Mouse (Mus musculus) cerebellum, adult 9-11 months (tissue): ENCODE data around the gene Slc1a2.

Source experiments
- DNase-seq: peaks from one replicate; pipeline ENCODE4 v3.0.0; 2022

Gene Slc1a2

DNA sequence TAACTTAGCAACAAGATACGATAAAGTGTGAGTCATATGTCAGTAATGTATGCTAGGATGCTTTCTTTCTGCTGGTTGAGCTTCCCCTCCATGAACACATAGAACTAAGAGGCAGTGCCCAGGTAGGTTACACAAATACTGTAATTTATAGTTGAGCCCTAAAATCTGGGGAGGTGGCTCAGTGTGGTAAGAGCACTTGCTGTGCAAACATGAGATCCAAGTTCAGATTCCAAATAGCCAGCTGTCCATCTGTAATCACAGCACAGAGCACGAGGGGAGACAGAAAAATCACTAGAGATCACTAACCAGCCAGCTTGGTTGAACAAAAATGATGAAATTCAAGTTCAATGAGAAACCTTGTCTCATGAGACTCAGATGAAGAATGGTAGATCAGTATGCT is 63.4 kb downstream of the Slc1a2 start:
- no peak for DNase-seq

- DNase-seq: no peak
These were observed 66.6 kb downstream of the Slc1a2 start for GRCm38 (mm10) chr2:102725054-102725453.

GRCm38 (mm10) chr2:102730386-102730785 is 71.9 kb downstream of the Slc1a2 start:
- DNase-seq: no peak

GRCm38 (mm10) chr2:102730788-102731187 is 72.3 kb downstream of the Slc1a2 start:
- DNase-seq: no peak

GRCm38 (mm10) chr2:102733128-102733527 is 74.7 kb downstream of the Slc1a2 start:
- DNase-seq: no peak

GRCm38 (mm10) chr2:102734055-102734454 is 75.6 kb downstream of the Slc1a2 start:
- DNase-seq: no peak

- no peak for DNase-seq
These were observed 76.6 kb downstream of the Slc1a2 start for GRCm38 (mm10) chr2:102735031-102735430.

GRCm38 (mm10) chr2:102735811-102736210 is 77.4 kb downstream of the Slc1a2 start:
- peak; percentile 31 for DNase-seq

DNA sequence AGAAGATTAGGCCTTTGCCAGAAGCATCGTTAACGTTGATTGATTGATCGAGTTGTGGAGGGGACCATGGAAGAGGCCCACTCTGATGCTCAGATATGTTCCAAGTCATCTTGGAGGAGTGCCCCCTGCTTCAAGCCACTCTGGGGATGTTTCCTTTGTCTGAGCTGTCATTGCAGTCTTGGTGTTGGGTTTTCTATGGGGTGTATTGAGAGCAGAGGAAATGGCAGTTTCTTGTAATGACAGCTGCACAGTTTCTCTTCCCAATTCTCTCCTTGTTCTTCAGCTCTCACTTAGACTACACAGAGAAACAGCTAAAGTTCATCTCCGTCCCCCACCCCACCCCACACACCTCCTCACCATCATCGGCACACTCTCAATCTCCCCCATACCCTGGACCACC is 78.0 kb downstream of the Slc1a2 start:
- no peak for DNase-seq

DNA sequence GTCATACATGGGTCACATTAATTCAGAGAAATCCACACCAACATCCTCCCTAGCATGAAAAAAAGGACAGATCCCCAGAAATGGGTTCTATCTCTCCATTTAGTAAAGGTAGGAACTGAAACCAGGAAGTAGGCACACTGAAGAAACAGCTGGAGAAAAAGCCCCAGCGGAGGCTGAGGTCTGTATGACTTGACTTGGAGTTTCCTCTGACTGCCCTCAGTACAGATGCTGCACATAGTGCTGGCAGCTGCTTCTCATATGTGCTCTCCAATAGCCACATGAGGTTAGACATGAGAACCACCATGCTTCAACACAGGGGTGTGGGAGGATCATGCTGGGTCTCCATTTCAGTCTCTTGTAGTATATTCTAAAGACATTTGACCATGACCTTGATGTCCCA is 80.4 kb downstream of the Slc1a2 start:
- no peak for DNase-seq

DNA sequence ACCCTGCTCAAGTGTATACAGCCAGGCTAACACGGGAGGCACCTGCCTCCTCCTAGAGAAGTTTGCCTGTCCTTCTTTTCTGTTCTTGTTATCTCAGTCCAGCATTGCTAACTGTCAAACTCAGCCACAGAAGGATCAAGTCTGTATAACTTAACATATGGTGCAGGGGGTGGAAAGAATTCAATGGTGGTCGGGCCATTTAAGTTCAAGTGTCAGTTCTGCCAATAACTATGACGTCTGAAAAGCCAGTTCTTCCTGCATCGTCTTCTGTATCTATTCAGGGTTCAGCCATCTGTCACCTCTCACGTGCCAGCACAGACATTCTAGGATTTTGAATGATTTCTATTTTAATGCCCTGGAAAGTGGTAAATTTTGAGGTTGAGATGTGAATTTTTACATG is 84.2 kb downstream of the Slc1a2 start:
- peak; percentile 21 for DNase-seq

DNA sequence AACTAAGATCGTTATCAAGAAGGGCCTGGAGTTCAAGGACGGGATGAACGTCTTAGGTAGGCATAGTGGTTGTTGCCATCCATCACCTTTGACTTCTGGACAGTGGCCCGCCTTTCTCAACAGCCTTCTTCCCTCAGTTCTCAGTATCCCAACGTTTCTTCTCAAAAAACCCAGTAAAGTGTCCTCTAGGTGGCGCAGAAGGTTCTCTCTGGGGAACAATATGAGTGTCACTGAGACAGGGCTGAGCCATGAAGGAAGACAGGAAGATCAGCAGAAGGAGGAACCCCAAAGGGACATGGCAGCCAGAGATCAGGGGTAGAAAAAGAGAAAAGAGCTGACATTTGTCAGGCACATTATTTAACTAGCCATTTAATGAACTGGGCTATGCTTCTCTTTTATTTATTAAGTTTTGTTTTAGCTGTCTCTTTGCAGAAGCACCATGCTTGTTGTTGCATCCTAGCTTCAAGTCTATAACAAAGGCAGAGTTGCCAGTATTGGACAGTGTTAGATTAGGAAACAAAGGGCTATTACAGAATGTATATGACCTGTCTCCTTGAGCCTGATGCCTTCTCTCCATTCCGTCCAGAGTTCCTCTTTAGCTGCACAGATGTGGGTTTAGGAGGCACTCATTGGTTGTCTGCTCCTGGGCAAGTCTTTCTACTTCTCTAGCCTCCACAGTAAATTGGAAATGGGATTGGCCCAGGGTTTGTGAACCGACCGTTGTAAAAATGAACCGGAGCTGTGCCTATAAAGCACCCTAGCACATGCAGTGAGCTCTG is 85.6 kb downstream of the Slc1a2 start:
- DNase-seq: peak; percentile 12

DNA sequence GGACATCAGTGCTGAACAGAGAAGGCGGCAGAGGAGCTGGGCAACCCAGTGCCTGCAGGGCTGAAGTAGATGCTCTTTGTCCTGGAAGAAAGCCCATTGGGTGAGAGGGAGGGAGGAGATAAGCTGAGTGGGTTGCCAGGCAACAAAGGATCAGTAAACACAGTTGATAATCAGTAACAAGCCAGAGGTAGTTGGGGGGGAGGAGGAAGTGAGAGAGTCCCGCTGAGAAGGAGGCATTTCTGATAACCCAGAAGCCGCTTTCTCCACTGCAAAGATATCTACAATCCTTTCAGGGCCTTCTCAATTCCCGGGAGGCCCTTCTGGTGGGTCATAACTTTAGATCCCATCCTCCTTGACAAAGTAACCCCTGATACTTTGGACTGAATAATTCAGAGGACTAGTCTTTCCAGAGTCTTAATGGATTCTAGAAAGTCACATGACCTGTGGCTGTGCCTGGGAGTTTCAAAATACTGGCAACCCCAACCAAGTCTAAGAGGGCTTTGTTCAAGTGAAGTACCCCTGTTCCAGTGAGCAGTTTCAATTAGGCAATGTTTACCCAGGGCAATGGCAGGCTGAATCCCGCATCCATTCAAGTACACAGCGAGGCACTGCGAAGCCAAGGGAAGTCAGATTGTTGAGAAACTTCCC is 86.9 kb downstream of the Slc1a2 start:
- peak; percentile 34 for DNase-seq

- no peak for DNase-seq
These were observed 89.3 kb downstream of the Slc1a2 start for GRCm38 (mm10) chr2:102747758-102748157.

DNA sequence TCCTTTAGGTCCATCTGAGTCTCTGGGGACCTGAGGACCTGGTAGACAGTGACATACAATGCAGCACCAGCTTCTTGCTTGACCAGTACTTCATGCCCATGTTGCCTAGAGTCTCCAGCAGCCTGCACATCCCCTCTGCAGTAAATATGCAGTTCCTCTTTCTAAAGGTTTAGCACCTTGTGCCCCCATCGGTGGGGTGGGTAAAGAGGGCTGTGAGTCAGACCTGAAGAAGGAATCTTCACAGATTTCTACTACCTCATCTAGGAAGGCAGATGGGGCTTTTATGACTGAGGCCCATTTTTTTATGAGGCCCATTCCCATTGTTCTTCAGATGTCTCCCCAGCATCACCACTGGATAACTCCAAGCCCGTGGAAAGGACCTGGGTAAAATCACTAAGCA is 91.5 kb downstream of the Slc1a2 start:
- DNase-seq: no peak

GRCm38 (mm10) chr2:102751846-102752245 is 93.4 kb downstream of the Slc1a2 start:
- no peak for DNase-seq

DNA sequence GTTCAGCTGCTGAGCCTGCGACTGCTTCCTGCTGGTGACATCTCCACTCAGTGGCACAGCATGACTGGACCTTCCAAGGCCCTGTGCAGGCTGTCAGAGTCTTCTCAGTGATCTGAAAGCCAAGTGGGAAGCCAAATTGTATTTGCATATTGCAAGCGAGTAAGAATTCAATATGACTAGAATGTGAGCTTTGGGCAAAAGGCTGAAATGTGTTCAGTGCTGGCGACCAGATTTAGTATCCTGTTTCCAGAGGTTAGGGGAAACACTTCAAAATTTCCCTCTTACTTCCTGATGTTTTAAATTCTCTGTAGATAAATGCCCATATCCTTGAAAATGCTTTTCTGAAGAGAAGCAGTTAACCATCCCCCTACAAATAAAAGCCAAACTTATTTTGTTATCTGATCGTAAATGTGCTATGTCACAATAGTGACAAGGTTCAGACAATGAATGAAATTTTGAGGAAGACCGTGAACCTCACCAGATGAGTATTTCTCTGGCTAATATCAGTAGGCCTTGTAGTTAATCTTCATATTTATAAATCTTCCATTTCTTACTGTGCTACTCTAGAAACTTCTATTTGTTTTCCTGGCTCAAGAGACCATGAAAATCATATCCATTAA is 98.9 kb downstream of the Slc1a2 start:
- no peak for DNase-seq

- no peak for DNase-seq
These were observed 101.0 kb downstream of the Slc1a2 start for GRCm38 (mm10) chr2:102759479-102759878.

DNA sequence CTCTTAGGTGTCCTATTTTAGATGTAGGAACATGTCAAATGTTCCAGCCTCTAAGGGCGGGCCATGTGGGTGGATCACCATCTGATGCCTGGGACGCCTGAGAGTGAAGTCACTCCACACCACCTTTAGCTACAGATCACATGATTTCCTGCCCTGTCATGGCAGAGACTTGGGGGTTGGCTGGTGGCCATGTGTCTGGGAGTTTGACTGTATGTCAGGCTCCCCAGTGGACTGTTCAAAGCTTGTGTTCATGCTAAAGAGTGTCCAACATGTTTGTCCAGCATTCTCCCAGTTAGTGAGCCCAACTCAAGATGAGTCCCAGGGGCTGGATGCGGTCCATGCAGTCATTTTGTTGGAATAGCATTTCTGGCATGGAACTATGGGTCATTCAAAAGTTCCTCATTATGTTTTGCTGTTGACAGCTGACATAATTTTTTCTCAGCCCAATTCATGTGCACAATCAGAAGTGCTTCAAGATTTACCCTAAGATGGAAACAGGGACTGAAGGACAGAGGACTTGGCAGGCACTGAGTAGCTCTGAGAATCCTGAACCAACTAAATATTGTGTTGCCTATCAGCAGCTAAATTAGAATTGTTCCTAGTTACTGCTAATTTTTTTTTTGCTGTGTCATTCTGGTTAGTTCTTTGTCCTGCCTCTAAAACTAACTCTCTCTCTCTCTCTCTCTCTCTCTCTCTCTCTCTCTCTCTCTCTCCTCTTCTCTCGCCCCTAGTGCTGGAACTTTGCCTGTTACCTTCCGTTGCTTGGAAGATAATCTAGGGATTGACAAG is 102.0 kb downstream of the Slc1a2 start:
- peak; percentile 21 for DNase-seq

GRCm38 (mm10) chr2:102763176-102763575 is 104.7 kb downstream of the Slc1a2 start:
- DNase-seq: no peak

DNA sequence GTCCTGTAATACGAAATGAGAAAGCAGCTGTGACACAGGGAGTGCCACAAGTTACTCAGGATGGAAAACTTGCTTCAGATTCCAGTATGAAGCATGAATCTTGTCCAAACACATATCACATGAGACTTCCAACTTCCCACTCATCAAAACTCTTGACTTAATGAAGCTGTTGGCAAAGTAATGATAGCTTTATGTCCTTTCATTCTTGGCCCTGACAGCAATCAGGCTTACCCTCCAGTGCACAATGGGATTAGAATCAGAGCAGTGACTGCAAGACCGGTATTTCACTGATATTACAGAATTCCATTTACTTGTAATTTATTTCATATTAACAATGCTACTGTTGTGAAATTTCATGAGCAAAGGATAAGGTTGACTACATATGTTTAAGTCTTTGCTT is 105.5 kb downstream of the Slc1a2 start:
- DNase-seq: no peak

DNA sequence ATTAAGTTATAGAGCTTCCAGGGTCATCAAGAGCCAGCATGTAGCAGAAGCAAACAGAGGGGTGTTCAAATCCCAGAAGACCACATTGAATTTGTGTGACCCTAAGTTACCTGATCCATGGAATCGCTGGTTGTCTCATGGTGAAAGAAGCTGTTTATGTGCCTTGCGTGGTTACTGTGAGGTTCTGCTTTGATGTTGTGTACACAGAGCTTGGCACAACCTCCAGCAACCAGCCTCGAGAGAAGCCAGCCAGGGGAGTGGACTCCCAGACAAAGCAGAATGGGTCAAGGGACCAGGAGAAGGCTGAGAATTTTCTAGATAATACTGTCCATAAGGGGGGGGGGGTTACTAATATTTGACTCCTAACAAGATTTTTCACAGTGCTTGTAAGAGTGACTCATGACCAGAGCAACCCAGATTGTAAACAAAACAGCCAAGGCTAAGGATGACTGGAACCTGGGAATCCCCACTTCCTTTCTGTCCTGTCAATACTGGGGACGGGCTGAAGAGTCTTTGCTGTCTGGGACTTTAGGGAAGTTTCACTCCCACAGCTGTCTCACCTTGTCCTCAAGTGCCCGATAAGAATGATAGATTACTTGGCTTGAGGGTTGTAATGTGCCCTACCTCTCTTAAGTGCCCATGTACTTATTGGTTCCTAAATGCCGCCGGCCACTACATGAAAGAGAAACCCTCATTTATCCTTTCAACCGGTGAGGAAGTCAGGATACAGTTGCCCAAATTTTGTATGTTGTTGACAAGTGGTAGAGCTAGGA is 106.3 kb downstream of the Slc1a2 start:
- DNase-seq: no peak

DNA sequence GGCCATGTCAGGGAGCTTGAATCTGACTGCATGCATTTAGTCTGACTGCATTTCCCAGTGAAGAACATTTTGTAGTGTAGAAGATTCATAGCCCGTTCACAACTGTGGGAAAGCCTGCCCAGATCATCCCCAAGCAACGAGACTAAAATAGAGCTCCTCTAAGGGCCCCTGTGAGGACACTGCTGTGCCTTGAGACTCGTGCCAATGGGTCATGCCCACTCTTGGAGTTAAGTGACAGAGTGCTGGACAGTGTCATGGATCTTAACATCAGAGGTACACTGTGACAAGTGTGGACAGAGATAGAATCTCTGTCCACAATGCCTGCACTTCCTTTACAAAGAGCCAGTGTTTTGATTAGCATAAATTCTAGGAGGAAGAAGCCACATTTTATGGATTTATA is 109.8 kb downstream of the Slc1a2 start:
- DNase-seq: peak; percentile 12
